10 mouse cellular contexts compared by ENCODE assay signal in genomic region chr6:47633467-47633866, GRCm38 (mm10). TPM values are rescaled to one million over a fixed set of nuclear protein-coding genes. Genes with fewer than 3 reads are reported as not detected.
DNase-seq lines count a peak whose midpoint lies in the region; ATAC-seq and TF ChIP-seq lines count a peak whose summit lies in the region.
"Had no signal": no experiment of that assay in that cellular context is flagged by ENCODE, and none has a peak within 500 bp of the region (broad histone marks: within the 10 kb centered on the region; RNA-seq: fewer than 3 reads in every experiment).

No protein-coding gene starts in this region.

- H3K27me3 ChIP-seq in forebrain, embryonic 14.5 days (replicated peaks; ENCODE audit: control insufficient read depth, insufficient read depth, low read length), result no peaks in the 10 kb centered on the region
- no peaks in the 10 kb centered on the region for H3K27me3 ChIP-seq in forebrain, embryonic 13.5 days
- H3K27me3 ChIP-seq in midbrain, postnatal 0 days (ENCODE audit: insufficient read depth, low read length), result no peaks in the 10 kb centered on the region
- no peaks in the 10 kb centered on the region for H3K27me3 ChIP-seq in midbrain, embryonic 11.5 days (ENCODE audit: control insufficient read depth, insufficient read depth, low read length)
- H3K27me3 ChIP-seq: embryonic facial prominence, embryonic 13.5 days; stomach, embryonic 15.5 days had no signal

- DNase-seq in forebrain, embryonic 14.5 days (ENCODE audit: low spot score), result peak; percentile 10
- DNase-seq in midbrain, postnatal 0 days (ENCODE audit: low spot score), result no peak
- DNase-seq in midbrain, embryonic 11.5 days (ENCODE audit: low spot score, missing footprints), result no peak
- peak; percentile 70 for DNase-seq in induced T-regulatory cell, adult 2 months (ENCODE audit: low read depth)
- DNase-seq in neural tube, embryonic 10.5 days (ENCODE audit: extremely low spot score, low spot score), result no peak
- no peak for DNase-seq in layer of hippocampus, adult 8-10 months (ENCODE audit: low spot score in 2 of 2)
- DNase-seq in left cerebral cortex, postnatal 14 days (ENCODE audit: low spot score in 2 of 2), result no peak

- H3K4me1 ChIP-seq in forebrain, embryonic 14.5 days (ENCODE audit: control insufficient read depth, insufficient read depth, low read length), result no peaks in the 10 kb centered on the region
- H3K4me1 ChIP-seq in forebrain, embryonic 13.5 days, result no peaks in the 10 kb centered on the region
- no peaks in the 10 kb centered on the region for H3K4me1 ChIP-seq in midbrain, postnatal 0 days (ENCODE audit: insufficient read depth, low read length)
- no peaks in the 10 kb centered on the region for H3K4me1 ChIP-seq in midbrain, embryonic 11.5 days (ENCODE audit: control insufficient read depth, insufficient read depth, low read length)
- H3K4me1 ChIP-seq: embryonic facial prominence, embryonic 13.5 days; stomach, embryonic 15.5 days had no signal

- TF ChIP-seq CTCF in midbrain, postnatal 0 days (IDR thresholded peaks at IDR 0.05), result peak; percentile 10; the same call in 1 of the 2 replicates

- H3K4me2 ChIP-seq in forebrain, embryonic 14.5 days (ENCODE audit: low read length), result no peak overlapping the region
- no peak overlapping the region for H3K4me2 ChIP-seq in forebrain, embryonic 13.5 days
- H3K4me2 ChIP-seq in midbrain, postnatal 0 days (ENCODE audit: low read depth, low read length, poor library complexity, severe bottlenecking), result no peak overlapping the region
- H3K4me2 ChIP-seq in midbrain, embryonic 11.5 days, result no peak overlapping the region
- H3K4me2 ChIP-seq: embryonic facial prominence, embryonic 13.5 days; stomach, embryonic 15.5 days had no signal

- no peaks in the 10 kb centered on the region for H3K9me3 ChIP-seq in forebrain, embryonic 14.5 days (replicated peaks; ENCODE audit: control insufficient read depth, low read length)
- H3K9me3 ChIP-seq in forebrain, embryonic 13.5 days (replicated peaks), result no peaks in the 10 kb centered on the region
- no peaks in the 10 kb centered on the region for H3K9me3 ChIP-seq in midbrain, postnatal 0 days (ENCODE audit: low read length)
- H3K9me3 ChIP-seq in midbrain, embryonic 11.5 days (ENCODE audit: control insufficient read depth, low read length), result no peaks in the 10 kb centered on the region
- H3K9me3 ChIP-seq: embryonic facial prominence, embryonic 13.5 days; stomach, embryonic 15.5 days had no signal

- intact Hi-C loops in left cerebral cortex, postnatal 14 days (cut with DNase I), result loop anchor here (10.0 kb wide), 1 partner anchor 319 kb away; no protein-coding TSS in a partner anchor

- no peak overlapping the region for H3K9ac ChIP-seq in forebrain, embryonic 14.5 days (ENCODE audit: low read length)
- no peak overlapping the region for H3K9ac ChIP-seq in forebrain, embryonic 13.5 days
- H3K9ac ChIP-seq in midbrain, postnatal 0 days (replicated peaks; ENCODE audit: low read length, poor library complexity, severe bottlenecking), result no peak overlapping the region
- H3K9ac ChIP-seq in midbrain, embryonic 11.5 days (ENCODE audit: low read length), result no peak overlapping the region
- H3K9ac ChIP-seq: embryonic facial prominence, embryonic 13.5 days; stomach, embryonic 15.5 days had no signal

- no peak overlapping the region for H3K4me3 ChIP-seq in forebrain, embryonic 14.5 days (ENCODE audit: low read depth, low read length)
- no peak overlapping the region for H3K4me3 ChIP-seq in forebrain, embryonic 13.5 days
- H3K4me3 ChIP-seq in midbrain, postnatal 0 days (ENCODE audit: low read depth, low read length), result no peak overlapping the region
- H3K4me3 ChIP-seq in midbrain, embryonic 11.5 days (ENCODE audit: low read depth, low read length), result no peak overlapping the region
- H3K4me3 ChIP-seq: embryonic facial prominence, embryonic 13.5 days; stomach, embryonic 15.5 days had no signal

- H3K27ac ChIP-seq in forebrain, embryonic 14.5 days (ENCODE audit: low read depth, low read length), result no peak overlapping the region
- no peak overlapping the region for H3K27ac ChIP-seq in forebrain, embryonic 13.5 days
- H3K27ac ChIP-seq in midbrain, postnatal 0 days (ENCODE audit: low read depth, low read length), result no peak overlapping the region
- H3K27ac ChIP-seq in midbrain, embryonic 11.5 days (ENCODE audit: low read depth, low read length), result no peak overlapping the region
- H3K27ac ChIP-seq: embryonic facial prominence, embryonic 13.5 days; stomach, embryonic 15.5 days had no signal

- ATAC-seq in forebrain, embryonic 14.5 days, result no peak
- ATAC-seq in forebrain, embryonic 13.5 days, result no peak
- ATAC-seq in midbrain, postnatal 0 days (ENCODE audit: low FRiP score), result no peak
- ATAC-seq in midbrain, embryonic 11.5 days (ENCODE audit: low FRiP score), result no peak

- no peaks in the 10 kb centered on the region for H3K36me3 ChIP-seq in forebrain, embryonic 14.5 days (ENCODE audit: control insufficient read depth, insufficient read depth, low read length)
- no peaks in the 10 kb centered on the region for H3K36me3 ChIP-seq in forebrain, embryonic 13.5 days (ENCODE audit: poor library complexity, severe bottlenecking)
- no peaks in the 10 kb centered on the region for H3K36me3 ChIP-seq in midbrain, postnatal 0 days (ENCODE audit: insufficient read depth, low read length)
- no peaks in the 10 kb centered on the region for H3K36me3 ChIP-seq in midbrain, embryonic 11.5 days (ENCODE audit: control insufficient read depth, insufficient read depth, low read length)
- H3K36me3 ChIP-seq: embryonic facial prominence, embryonic 13.5 days; stomach, embryonic 15.5 days had no signal

RNA-seq across cellular contexts. Expression of gene Ezh2, which starts 38.3 kb away (rescaled TPM):
- 130 and 142 TPM in 2 replicates for polyA plus RNA-seq in forebrain, embryonic 14.5 days (2014; fragmentation: Nextera tagmentation; extraction: Ambion mirVana)
- 221 and 241 TPM in 2 replicates for polyA plus RNA-seq in forebrain, embryonic 13.5 days (2015; fragmentation: Nextera tagmentation; extraction: Ambion mirVana)
- total RNA-seq in midbrain, postnatal 0 days (2014; rRNA removed), result 16.6 and 34.5 TPM in 2 replicates
- polyA plus RNA-seq in midbrain, postnatal 0 days (2015; fragmentation: Nextera tagmentation; extraction: Ambion mirVana), result 21.5 and 25.8 TPM in 2 replicates
- polyA plus RNA-seq in midbrain, embryonic 11.5 days (2014; fragmentation: Nextera tagmentation; extraction: Ambion mirVana), result 192 and 200 TPM in 2 replicates
- total RNA-seq in layer of hippocampus, adult 8-10 months (2022), result 10 to 100 TPM; 11.9 to 17.5 (median 12.8) TPM
- 10 to 100 TPM; 14.1 to 14.8 TPM for total RNA-seq in left cerebral cortex, postnatal 14 days (2021)

Comparison
In these comparisons a context has a peak if more than half of its experiments do, and no peak if none do; other contexts are left out.
1. DNase-seq: peak in forebrain, embryonic 14.5 days (single experiment) and induced T-regulatory cell, adult 2 months (single experiment); none in midbrain, postnatal 0 days (single experiment), midbrain, embryonic 11.5 days (single experiment), neural tube, embryonic 10.5 days (single experiment), layer of hippocampus, adult 8-10 months (0 of 2) and left cerebral cortex, postnatal 14 days (0 of 2).